ENCODE assay signal across 24 mouse cellular contexts in the genomic region with DNA sequence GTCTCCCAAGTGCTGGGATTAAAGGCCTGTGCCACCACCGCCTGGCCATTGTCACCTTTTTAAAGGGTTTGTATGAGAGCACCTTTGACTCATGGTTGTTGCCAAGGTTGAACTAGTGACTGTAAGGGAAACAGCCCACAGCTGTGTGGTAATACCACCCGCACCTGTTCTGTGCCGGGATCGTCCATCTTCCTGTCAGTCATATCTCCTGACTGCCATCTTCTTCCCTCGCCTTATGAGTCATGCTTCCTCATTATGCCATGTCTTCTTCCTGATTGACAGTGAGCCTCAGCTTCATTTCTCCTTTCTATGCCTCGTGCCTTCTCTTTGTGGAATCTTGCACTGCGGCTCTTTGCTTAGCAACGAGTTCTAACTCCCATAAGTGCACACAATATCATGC. TPM values are rescaled to one million over a fixed set of nuclear protein-coding genes. Genes with fewer than 3 reads are reported as not detected.
DNase-seq lines count a peak whose midpoint lies in the region; ATAC-seq and TF ChIP-seq lines count a peak whose summit lies in the region.
"Had no signal": no experiment of that assay in that cellular context is flagged by ENCODE, and none has a peak within 500 bp of the region (broad histone marks: within the 10 kb centered on the region; RNA-seq: fewer than 3 reads in every experiment).

No protein-coding gene starts in this region.

- no peak for ATAC-seq in liver, embryonic 11.5 days (replicated peaks; ENCODE audit: low FRiP score)
- peak; percentile 93 for ATAC-seq in megakaryocyte, adult 5-6 weeks (ENCODE audit: poor library complexity, severe bottlenecking)
- ATAC-seq in cerebellum, adult (ENCODE audit: insufficient number of reproducible peaks, low FRiP score, low TSS enrichment) = no peak
- no peak for ATAC-seq in forebrain, embryonic 11.5 days (replicated peaks; ENCODE audit: low FRiP score)
- ATAC-seq: forebrain, embryonic 16.5 days; midbrain, embryonic 16.5 days; Patski had no signal

- peak; percentile 23 for DNase-seq in liver, adult 2 months (ENCODE audit: extremely low read depth, low read depth, low spot score)
- no peak for DNase-seq in liver, embryonic 11.5 days (ENCODE audit: low spot score)
- no peak for DNase-seq in forebrain, embryonic 11.5 days (ENCODE audit: low spot score)
- DNase-seq in urinary bladder, postnatal 10 days (ENCODE audit: low spot score) = no peak
- DNase-seq: adrenal gland, adult 8-10 months; B cell, adult 2 months; cerebellum, adult 11-12 months; cerebellum, postnatal 14 days; embryo, embryonic 11 days; gastrocnemius, postnatal 25 days; heart, postnatal 10 days; kidney, adult 18-20 months; retina, postnatal 1 day had no signal

- no peaks in the 10 kb centered on the region for H3K36me3 ChIP-seq in liver, adult 2 months (ENCODE audit: control insufficient read depth, insufficient read depth, low read length)
- no peaks in the 10 kb centered on the region for H3K36me3 ChIP-seq in liver, embryonic 11.5 days (ENCODE audit: control insufficient read depth, insufficient read depth, low read length)
- H3K36me3 ChIP-seq in forebrain, embryonic 11.5 days (ENCODE audit: control insufficient read depth, insufficient read depth, low read length) = no peaks in the 10 kb centered on the region
- H3K36me3 ChIP-seq: heart, embryonic 10.5 days; limb, embryonic 15.5 days had no signal

- no peak overlapping the region for H3K9ac ChIP-seq in liver, adult 2 months (ENCODE audit: low read depth, low read length)
- H3K9ac ChIP-seq in liver, embryonic 11.5 days (ENCODE audit: low read depth, low read length) = no peak overlapping the region
- no peak overlapping the region for H3K9ac ChIP-seq in forebrain, embryonic 11.5 days (ENCODE audit: low read length)
- H3K9ac ChIP-seq: hindbrain, embryonic 14.5 days; limb, embryonic 15.5 days had no signal

- no peak overlapping the region for H3K27ac ChIP-seq in liver, adult 2 months (replicated peaks; ENCODE audit: insufficient read depth, low read depth, low read length)
- no peak overlapping the region for H3K27ac ChIP-seq in liver, embryonic 11.5 days (ENCODE audit: low read depth, low read length)
- peak overlapping the region; percentile 73 for H3K27ac ChIP-seq in bone marrow macrophage, adult 2 months (ENCODE audit: insufficient read depth, low read depth, low read length)
- H3K27ac ChIP-seq in forebrain, embryonic 11.5 days (ENCODE audit: low read depth, low read length) = no peak overlapping the region
- H3K27ac ChIP-seq: heart, embryonic 10.5 days; hindbrain, embryonic 14.5 days; kidney, postnatal 0 days; limb, embryonic 15.5 days; stomach, postnatal 0 days had no signal

- no peaks in the 10 kb centered on the region for H3K9me3 ChIP-seq in liver, embryonic 11.5 days (ENCODE audit: control insufficient read depth, low read length)
- H3K9me3 ChIP-seq in forebrain, embryonic 11.5 days (ENCODE audit: control insufficient read depth, low read length) = no peaks in the 10 kb centered on the region
- H3K9me3 ChIP-seq: heart, embryonic 10.5 days; limb, embryonic 15.5 days had no signal

- no peak overlapping the region for H3K4me2 ChIP-seq in liver, embryonic 11.5 days
- H3K4me2 ChIP-seq in forebrain, embryonic 11.5 days (ENCODE audit: low read depth, low read length, severe bottlenecking) = no peak overlapping the region
- H3K4me2 ChIP-seq: hindbrain, embryonic 14.5 days; limb, embryonic 15.5 days had no signal

- no peaks in the 10 kb centered on the region for H3K4me1 ChIP-seq in liver, adult 2 months (ENCODE audit: control insufficient read depth, insufficient read depth, low read length)
- no peaks in the 10 kb centered on the region for H3K4me1 ChIP-seq in liver, embryonic 11.5 days (replicated peaks; ENCODE audit: control insufficient read depth, insufficient read depth, low read length)
- peaks cover 30% of the 10 kb centered on the region for H3K4me1 ChIP-seq in bone marrow macrophage, adult 2 months (ENCODE audit: control insufficient read depth, insufficient read depth, low read length)
- H3K4me1 ChIP-seq in forebrain, embryonic 11.5 days (replicated peaks; ENCODE audit: control insufficient read depth, insufficient read depth, low read length) = no peaks in the 10 kb centered on the region
- H3K4me1 ChIP-seq: limb, embryonic 15.5 days had no signal

- TF ChIP-seq POLR2A in liver, adult 2 months (IDR thresholded peaks at IDR 0.05; ENCODE audit: extremely low read depth, insufficient read depth, low read length) = no peak
- no peak for TF ChIP-seq POLR2A in bone marrow macrophage, adult 2 months (IDR thresholded peaks at IDR 0.05; ENCODE audit: borderline replicate concordance, low read depth, low read length)

- WGBS in liver, adult 2 months = 81% methylated on average over 8 of the region's 8 CpGs
- 77% methylated on average over 8 of the region's 8 CpGs for WGBS in liver, embryonic 11.5 days
- 89% methylated on average over 8 of the region's 8 CpGs for WGBS in forebrain, embryonic 11.5 days

- TF ChIP-seq CTCF in liver, adult 2 months (IDR thresholded peaks at IDR 0.05; ENCODE audit: low read depth, low read length) = no peak
- TF ChIP-seq CTCF in bone marrow macrophage, adult 2 months (IDR thresholded peaks at IDR 0.05; ENCODE audit: low read depth, low read length) = no peak

- H3K79me2 ChIP-seq in liver, adult 2 months (ENCODE audit: control insufficient read depth, insufficient read depth, low read length) = no peaks in the 10 kb centered on the region

- H3K4me3 ChIP-seq in liver, adult 2 months (ENCODE audit: insufficient read depth, low read depth, low read length) = no peak overlapping the region
- no peak overlapping the region for H3K4me3 ChIP-seq in liver, embryonic 11.5 days (ENCODE audit: low read depth, low read length)
- no peak overlapping the region for H3K4me3 ChIP-seq in bone marrow macrophage, adult 2 months (ENCODE audit: insufficient read depth, low read length)
- H3K4me3 ChIP-seq in forebrain, embryonic 11.5 days (ENCODE audit: low read depth, low read length) = no peak overlapping the region
- H3K4me3 ChIP-seq: heart, embryonic 10.5 days; limb, embryonic 15.5 days had no signal

- H3K27me3 ChIP-seq in liver, adult 2 months (ENCODE audit: control insufficient read depth, insufficient read depth, low read length) = no peaks in the 10 kb centered on the region; the same call in 1 of the 2 replicates
- H3K27me3 ChIP-seq in liver, embryonic 11.5 days (replicated peaks; ENCODE audit: control insufficient read depth, insufficient read depth, low read length) = no peaks in the 10 kb centered on the region
- no peaks in the 10 kb centered on the region for H3K27me3 ChIP-seq in forebrain, embryonic 11.5 days (ENCODE audit: control insufficient read depth, insufficient read depth, low read length)
- H3K27me3 ChIP-seq: limb, embryonic 15.5 days; Patski had no signal

RNA-seq across cellular contexts. Expression of a gene that starts 9.4 kb away (rescaled TPM):
- total RNA-seq in liver, adult 2 months (2014; rRNA removed) = 3.0 and 3.4 TPM in 2 replicates
- 4.9 and 6.2 TPM in 2 replicates for polyA plus RNA-seq in liver, adult 2 months (2012; rRNA removed)
- polyA plus RNA-seq in liver, embryonic 11.5 days (2014; fragmentation: Nextera tagmentation; extraction: Ambion mirVana) = 13.3 and 14.0 TPM in 2 replicates
- 78.7 and 80.3 TPM in 2 replicates for polyA plus RNA-seq in bone marrow macrophage, adult 2 months (2012; ENCODE audit: insufficient read depth, insufficient read length, missing spikeins)
- 102 and 112 TPM in 2 replicates for total RNA-seq in megakaryocyte, adult 5-6 weeks (2015)
- total RNA-seq in megakaryocyte, adult 5-6 weeks (2017) = 83.4 and 89.7 TPM in 2 replicates
- polyA plus RNA-seq in forebrain, embryonic 11.5 days (2014; fragmentation: Nextera tagmentation; extraction: Ambion mirVana) = 36.4 and 42.4 TPM in 2 replicates

RNA-seq across cellular contexts. Expression of a gene that starts 11.9 kb away (rescaled TPM):
- total RNA-seq in liver, adult 2 months (2014; rRNA removed) = 8.9 and 11.3 TPM in 2 replicates
- 1.9 and 2.2 TPM in 2 replicates for polyA plus RNA-seq in liver, adult 2 months (2012; rRNA removed)
- polyA plus RNA-seq in liver, embryonic 11.5 days (2014; fragmentation: Nextera tagmentation; extraction: Ambion mirVana) = 2.2 and 3.0 TPM in 2 replicates
- 7.5 and 7.9 TPM in 2 replicates for polyA plus RNA-seq in bone marrow macrophage, adult 2 months (2012; ENCODE audit: insufficient read depth, insufficient read length, missing spikeins)
- 2.3 and 2.7 TPM in 2 replicates for total RNA-seq in megakaryocyte, adult 5-6 weeks (2015)
- 5.0 and 6.8 TPM in 2 replicates for total RNA-seq in megakaryocyte, adult 5-6 weeks (2017)
- 4.5 and 4.7 TPM in 2 replicates for polyA plus RNA-seq in forebrain, embryonic 11.5 days (2014; fragmentation: Nextera tagmentation; extraction: Ambion mirVana)

RNA-seq across cellular contexts. Expression of a gene that starts 39.8 kb away (rescaled TPM):
- 25.0 and 34.4 TPM in 2 replicates for total RNA-seq in liver, adult 2 months (2014; rRNA removed)
- polyA plus RNA-seq in liver, adult 2 months (2012; rRNA removed) = 21.3 and 23.9 TPM in 2 replicates
- 227 and 251 TPM in 2 replicates for polyA plus RNA-seq in liver, embryonic 11.5 days (2014; fragmentation: Nextera tagmentation; extraction: Ambion mirVana)
- 27.6 and 31.6 TPM in 2 replicates for polyA plus RNA-seq in bone marrow macrophage, adult 2 months (2012; ENCODE audit: insufficient read depth, insufficient read length, missing spikeins)
- total RNA-seq in megakaryocyte, adult 5-6 weeks (2015) = 59.0 and 62.7 TPM in 2 replicates
- total RNA-seq in megakaryocyte, adult 5-6 weeks (2017) = 98.1 and 115 TPM in 2 replicates
- polyA plus RNA-seq in forebrain, embryonic 11.5 days (2014; fragmentation: Nextera tagmentation; extraction: Ambion mirVana) = 145 and 150 TPM in 2 replicates

RNA-seq across cellular contexts. Expression of a gene that starts 40.3 kb away (rescaled TPM):
- total RNA-seq in liver, adult 2 months (2014; rRNA removed) = 106 and 111 TPM in 2 replicates
- 38.0 and 59.5 TPM in 2 replicates for polyA plus RNA-seq in liver, adult 2 months (2012; rRNA removed)
- polyA plus RNA-seq in liver, embryonic 11.5 days (2014; fragmentation: Nextera tagmentation; extraction: Ambion mirVana) = 90.9 and 101 TPM in 2 replicates
- polyA plus RNA-seq in bone marrow macrophage, adult 2 months (2012; ENCODE audit: insufficient read depth, insufficient read length, missing spikeins) = 237 and 238 TPM in 2 replicates
- 271 and 279 TPM in 2 replicates for total RNA-seq in megakaryocyte, adult 5-6 weeks (2015)
- total RNA-seq in megakaryocyte, adult 5-6 weeks (2017) = 160 and 200 TPM in 2 replicates
- 140 and 150 TPM in 2 replicates for polyA plus RNA-seq in forebrain, embryonic 11.5 days (2014; fragmentation: Nextera tagmentation; extraction: Ambion mirVana)
